Comparison of ENCODE assay signal across 17 mouse cellular contexts in genomic region chr3:144947376-144947775, GRCm38 (mm10). TPM values are rescaled to one million over a fixed set of nuclear protein-coding genes. Genes with fewer than 3 reads are reported as not detected.
"Had no signal": no experiment of that assay in that cellular context is flagged by ENCODE, and none has a peak within 500 bp of the region (broad histone marks: within the 10 kb centered on the region; RNA-seq: fewer than 3 reads in every experiment).

No protein-coding gene starts in this region.

RNA-seq across cellular contexts. Expression of gene Clca4b, which starts 15.0 kb away (rescaled TPM):
- polyA plus RNA-seq: kidney, embryonic 15.5 days; limb, embryonic 11.5 days; limb, embryonic 15.5 days; liver, embryonic 11.5 days; liver, embryonic 14.5 days; liver, postnatal 0 days; lung, embryonic 14.5 days; lung, postnatal 0 days; macrophage; midbrain, embryonic 14.5 days; midbrain, postnatal 0 days; neural tube, embryonic 11.5 days; neural tube, embryonic 14.5 days; spleen, adult 2 months; testis, adult 2 months; urinary bladder, adult 2 months had no signal

RNA-seq across cellular contexts. Expression of gene Clca4a, which starts 27.5 kb away (rescaled TPM):
- polyA plus RNA-seq: kidney, embryonic 15.5 days; limb, embryonic 11.5 days; liver, embryonic 11.5 days; liver, embryonic 14.5 days; liver, postnatal 0 days; lung, embryonic 14.5 days; lung, postnatal 0 days; macrophage; midbrain, embryonic 14.5 days; neural tube, embryonic 11.5 days; neural tube, embryonic 14.5 days; spleen, adult 2 months; stomach, embryonic 16.5 days; testis, adult 2 months had no signal
